Mouse (Mus musculus) cortical plate, adult 2 months (tissue): Measurements from ENCODE around the gene Fmnl1.

Experiments
- CTCF ChIP-seq: fragments of 200-500 bp; IDR thresholded peaks from 2 replicates; pipeline ENCODE4 v1.5.1; 2011; ENCODE audit warnings: mild to moderate bottlenecking, control low read depth, low read length; ENCODE audit not compliant: insufficient read depth; ENCODE audit errors: extremely low read depth
- POLR2A ChIP-seq: fragments of 200-500 bp; IDR thresholded peaks from 2 replicates; pipeline ENCODE4 v1.6.1; 2011; ENCODE audit warnings: mild to moderate bottlenecking, low read length, control low read depth; ENCODE audit not compliant: insufficient read depth; ENCODE audit errors: extremely low read depth

- no peak for TF ChIP-seq POLR2A
- no peak for TF ChIP-seq CTCF
Measured at GRCm38 (mm10) chr11:103139951-103140762, 30.8 kb upstream of the Fmnl1 start.
